ENCODE assay signal across 8 mouse cellular contexts in the genomic region with DNA sequence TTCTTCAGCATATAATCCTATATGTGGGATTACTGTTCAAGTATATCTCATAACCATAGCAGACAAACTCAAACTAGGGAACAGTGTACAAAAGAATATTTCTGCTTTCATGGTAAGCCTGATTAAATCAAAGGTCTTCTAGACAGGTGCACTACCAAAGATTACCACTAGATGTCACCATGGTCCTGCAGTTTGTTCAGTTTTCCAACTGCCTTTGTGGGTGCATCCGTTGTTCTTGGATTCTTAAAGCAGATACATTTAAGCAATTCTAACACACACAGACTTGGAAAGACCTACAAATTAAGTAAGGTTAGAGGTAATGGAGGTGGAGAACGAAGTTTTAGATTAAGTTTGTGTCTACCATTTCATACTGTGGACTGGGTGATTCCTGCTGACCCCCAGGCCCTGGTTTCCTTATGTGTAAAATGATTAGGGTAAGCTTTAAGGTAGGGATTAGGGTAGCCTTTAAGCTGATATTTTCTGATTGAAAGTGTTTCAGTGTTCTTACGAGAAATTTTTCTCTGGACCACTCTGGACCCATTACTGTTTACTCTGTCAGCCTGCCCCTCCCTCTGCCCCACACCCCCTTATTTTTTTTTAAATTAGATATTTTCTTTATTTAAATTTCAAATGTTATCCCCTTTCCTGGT. TPM values are rescaled to one million over a fixed set of nuclear protein-coding genes. Genes with fewer than 3 reads are reported as not detected.
DNase-seq lines count a peak whose midpoint lies in the region; ATAC-seq and TF ChIP-seq lines count a peak whose summit lies in the region.

No protein-coding gene starts in this region.

- ATAC-seq in intestine, postnatal 0 days: no peak
- ATAC-seq in intestine, embryonic 16.5 days: no peak
- ATAC-seq in heart, postnatal 0 days (ENCODE audit: insufficient read depth, low read depth): no peak
- ATAC-seq in midbrain, embryonic 11.5 days (ENCODE audit: low FRiP score): peak; percentile 64; the same call in 1 of the 2 replicates

- H3K9ac ChIP-seq in intestine, postnatal 0 days (ENCODE audit: low read depth, low read length): no peak overlapping the region
- no peak overlapping the region for H3K9ac ChIP-seq in intestine, embryonic 16.5 days (ENCODE audit: low read depth, low read length)
- no peak overlapping the region for H3K9ac ChIP-seq in heart, postnatal 0 days (replicated peaks; ENCODE audit: low read depth, low read length)
- H3K9ac ChIP-seq in midbrain, embryonic 11.5 days (ENCODE audit: low read length): 0 out of 2 replicates have a peak overlapping the region, but pooled peaks have one; percentile 45

- H3K9me3 ChIP-seq in intestine, postnatal 0 days (ENCODE audit: control insufficient read depth): no peaks in the 10 kb centered on the region
- no peaks in the 10 kb centered on the region for H3K9me3 ChIP-seq in intestine, embryonic 16.5 days (ENCODE audit: control insufficient read depth, low read length)
- H3K9me3 ChIP-seq in heart, postnatal 0 days (replicated peaks; ENCODE audit: control insufficient read depth, low read length): no peaks in the 10 kb centered on the region
- H3K9me3 ChIP-seq in midbrain, embryonic 11.5 days (ENCODE audit: control insufficient read depth, low read length): no peaks in the 10 kb centered on the region

- no peaks in the 10 kb centered on the region for H3K27me3 ChIP-seq in intestine, postnatal 0 days (replicated peaks; ENCODE audit: control insufficient read depth, insufficient read depth, low read length)
- no peaks in the 10 kb centered on the region for H3K27me3 ChIP-seq in intestine, embryonic 16.5 days (replicated peaks; ENCODE audit: control insufficient read depth, insufficient read depth, low read length)
- H3K27me3 ChIP-seq in heart, postnatal 0 days (ENCODE audit: control insufficient read depth, insufficient read depth, low read length): no peaks in the 10 kb centered on the region
- H3K27me3 ChIP-seq in midbrain, embryonic 11.5 days (ENCODE audit: control insufficient read depth, insufficient read depth, low read length): no peaks in the 10 kb centered on the region
- H3K27me3 ChIP-seq in splenic B cell, adult 2 months (ENCODE audit: control insufficient read depth, insufficient read depth, low read length, poor library complexity, severe bottlenecking): no peaks in the 10 kb centered on the region; the same call in 1 of the 2 replicates

- H3K4me3 ChIP-seq in intestine, postnatal 0 days (ENCODE audit: low read depth, low read length): no peak overlapping the region
- H3K4me3 ChIP-seq in intestine, embryonic 16.5 days (ENCODE audit: low read length): no peak overlapping the region
- H3K4me3 ChIP-seq in heart, postnatal 0 days (ENCODE audit: low read depth, low read length): no peak overlapping the region
- H3K4me3 ChIP-seq in midbrain, embryonic 11.5 days (ENCODE audit: low read depth, low read length): no peak overlapping the region

- no peaks in the 10 kb centered on the region for H3K36me3 ChIP-seq in intestine, postnatal 0 days (ENCODE audit: control insufficient read depth, insufficient read depth)
- H3K36me3 ChIP-seq in intestine, embryonic 16.5 days (ENCODE audit: control insufficient read depth, insufficient read depth, low read length): no peaks in the 10 kb centered on the region
- H3K36me3 ChIP-seq in heart, postnatal 0 days (replicated peaks; ENCODE audit: control insufficient read depth, insufficient read depth, low read length): no peaks in the 10 kb centered on the region
- H3K36me3 ChIP-seq in midbrain, embryonic 11.5 days (ENCODE audit: control insufficient read depth, insufficient read depth, low read length): no peaks in the 10 kb centered on the region
- no peaks in the 10 kb centered on the region for H3K36me3 ChIP-seq in splenic B cell, adult 2 months (ENCODE audit: control insufficient read depth, insufficient read depth, low read length, poor library complexity, severe bottlenecking)

- TF ChIP-seq EP300 in heart, postnatal 0 days (IDR thresholded peaks at IDR 0.05; ENCODE audit: low read depth): no peak

- no peaks in the 10 kb centered on the region for H3K4me1 ChIP-seq in intestine, postnatal 0 days (replicated peaks; ENCODE audit: control insufficient read depth, insufficient read depth, low read length)
- H3K4me1 ChIP-seq in intestine, embryonic 16.5 days (ENCODE audit: control insufficient read depth, insufficient read depth, low read length): no peaks in the 10 kb centered on the region
- no peaks in the 10 kb centered on the region for H3K4me1 ChIP-seq in heart, postnatal 0 days (ENCODE audit: control insufficient read depth, insufficient read depth)
- H3K4me1 ChIP-seq in midbrain, embryonic 11.5 days (ENCODE audit: control insufficient read depth, insufficient read depth, low read length): no peaks in the 10 kb centered on the region

- DNase-seq in R1 (ENCODE audit: low read depth, low spot score): peak; percentile 68
- DNase-seq in embryo, embryonic 10 days (ENCODE audit: low spot score): peak; percentile 91
- DNase-seq in heart, postnatal 0 days (ENCODE audit: low spot score): peak; percentile 53
- peak; percentile 65 to 90 for DNase-seq in layer of hippocampus, postnatal 14 days (ENCODE audit: low spot score in 2 of 2)
- peak; percentile 99 for DNase-seq in midbrain, embryonic 11.5 days (ENCODE audit: low spot score, missing footprints)
- DNase-seq in splenic B cell, adult 2 months (ENCODE audit: low read depth, low spot score): peak; percentile 90

- WGBS in intestine, postnatal 0 days: 10% methylated on average over 3 of the region's 3 CpGs
- 11% methylated on average over 3 of the region's 3 CpGs for WGBS in intestine, embryonic 16.5 days
- 4% methylated on average over 3 of the region's 3 CpGs for WGBS in heart, postnatal 0 days
- WGBS in midbrain, embryonic 11.5 days: 9% methylated on average over 3 of the region's 3 CpGs

- H3K4me2 ChIP-seq in intestine, postnatal 0 days (replicated peaks; ENCODE audit: low read depth): no peak overlapping the region
- H3K4me2 ChIP-seq in intestine, embryonic 16.5 days (ENCODE audit: low read depth, low read length): no peak overlapping the region
- no peak overlapping the region for H3K4me2 ChIP-seq in heart, postnatal 0 days (ENCODE audit: low read depth, low read length)
- no peak overlapping the region for H3K4me2 ChIP-seq in midbrain, embryonic 11.5 days

- H3K27ac ChIP-seq in intestine, postnatal 0 days (ENCODE audit: low read depth, low read length): no peak overlapping the region
- no peak overlapping the region for H3K27ac ChIP-seq in intestine, embryonic 16.5 days (ENCODE audit: low read length)
- no peak overlapping the region for H3K27ac ChIP-seq in heart, postnatal 0 days (ENCODE audit: low read depth)
- H3K27ac ChIP-seq in midbrain, embryonic 11.5 days (ENCODE audit: low read depth, low read length): no peak overlapping the region

- TF ChIP-seq CTCF in intestine, postnatal 0 days (IDR thresholded peaks at IDR 0.05; ENCODE audit: low read depth): peak; percentile 92
- peak; percentile 93 for TF ChIP-seq CTCF in heart, postnatal 0 days (IDR thresholded peaks at IDR 0.05; ENCODE audit: low read depth)

RNA-seq across cellular contexts. Expression of a gene that starts 30.9 kb away (rescaled TPM):
- polyA plus RNA-seq in intestine, postnatal 0 days (2015; fragmentation: Nextera tagmentation; extraction: Ambion mirVana): 4.0 and 4.3 TPM in 2 replicates
- polyA plus RNA-seq in intestine, embryonic 16.5 days (2015; fragmentation: Nextera tagmentation; extraction: Ambion mirVana): 7.9 and 8.7 TPM in 2 replicates
- 8.1 and 12.8 TPM in 2 replicates for total RNA-seq in heart, postnatal 0 days (2014; rRNA removed; ENCODE audit: low replicate concordance)
- 10.4 and 10.5 TPM in 2 replicates for polyA plus RNA-seq in heart, postnatal 0 days (2015; fragmentation: Nextera tagmentation; extraction: Ambion mirVana)
- 1 to 10 TPM; 4.8 to 6.1 TPM for total RNA-seq in layer of hippocampus, postnatal 14 days (2021)
- polyA plus RNA-seq in midbrain, embryonic 11.5 days (2014; fragmentation: Nextera tagmentation; extraction: Ambion mirVana): 73.8 and 79.2 TPM in 2 replicates
